Mouse (Mus musculus): ENCODE data around the gene Trir. TPM values are rescaled to one million over a fixed set of nuclear protein-coding genes. Genes with fewer than 3 reads are reported as not detected.

Trir gene
- polyA plus RNA-seq (2012; ENCODE audit: insufficient read depth, insufficient read length, low replicate concordance, missing spikeins), result not detected in 2 replicates

DNA sequence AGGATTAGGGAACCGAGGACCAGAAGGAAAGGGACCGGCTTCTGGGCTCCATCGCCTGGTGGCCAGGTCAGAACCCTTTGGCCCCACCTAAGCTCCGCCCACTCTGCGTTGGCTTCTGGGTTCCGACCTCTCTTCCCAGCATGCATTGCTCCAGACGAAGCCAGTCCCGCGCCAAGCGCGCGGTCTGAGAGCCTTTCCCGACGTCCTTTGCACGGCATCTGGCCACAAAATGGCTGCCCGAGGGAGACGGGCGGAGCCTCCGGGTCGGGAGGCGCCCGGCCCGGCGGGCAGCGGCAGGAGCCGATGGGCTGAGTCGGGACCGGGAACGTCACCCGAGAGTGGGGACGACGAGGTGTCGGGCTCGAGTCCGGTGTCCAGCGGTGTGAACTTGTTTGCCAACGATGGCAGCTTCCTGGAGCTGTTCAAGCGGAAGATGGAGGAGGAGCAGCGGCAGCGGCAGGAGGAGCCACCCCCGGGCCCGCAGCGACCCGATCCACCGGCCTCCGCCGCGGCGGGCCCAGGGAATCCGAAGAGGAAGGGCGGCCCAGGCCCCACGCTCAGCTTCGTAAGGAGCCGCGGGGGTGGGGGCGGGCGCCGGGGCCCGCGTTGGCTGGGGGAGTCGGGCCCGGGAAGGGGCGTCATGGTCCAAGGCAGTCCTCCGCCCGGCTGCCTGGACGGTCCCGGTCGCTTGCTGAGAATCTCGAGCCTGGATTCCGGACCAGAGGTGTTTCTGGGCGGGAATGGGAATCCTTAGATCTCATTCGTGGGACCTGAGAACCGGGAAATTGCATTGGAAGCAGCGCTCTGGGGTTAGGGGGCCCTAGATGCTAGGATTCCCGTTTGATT, at the start of gene Trir:
Trir (plus strand) TSS at position 154 of the 846 bp plus-strand sequence.
- TF ChIP-seq CTCF (IDR thresholded peaks at IDR 0.05; ENCODE audit: insufficient read depth, low read depth, low read length), result peak; percentile 22; the same call in 1 of the 2 replicates
- peak; percentile 97 for TF ChIP-seq POLR2A (IDR thresholded peaks at IDR 0.05; ENCODE audit: insufficient read depth, low read depth, low read length)
- peak within 1 kb of the TSS; percentile 95 for H3K27ac ChIP-seq (ENCODE audit: insufficient read depth, low read depth, low read length)
- WGBS, result under 1% methylated on average over 74 of the region's 75 CpGs
- H3K4me3 ChIP-seq (ENCODE audit: insufficient read depth, low read depth, low read length), result peak within 1 kb of the TSS; percentile 96
- peaks cover 13% of the 10 kb centered on the region for H3K4me1 ChIP-seq (ENCODE audit: control insufficient read depth, insufficient read depth, low read length)

GRCm38 (mm10) chr8:84977435-84978247, 49.0 kb upstream of the Trir start:
- peaks cover 25% of the 10 kb centered on the region for H3K4me1 ChIP-seq (ENCODE audit: control insufficient read depth, insufficient read depth, low read length)
- no peak for TF ChIP-seq CTCF (IDR thresholded peaks at IDR 0.05; ENCODE audit: insufficient read depth, low read depth, low read length)
- TF ChIP-seq POLR2A (IDR thresholded peaks at IDR 0.05; ENCODE audit: insufficient read depth, low read depth, low read length), result no peak
- WGBS, result under 1% methylated on average over 70 of the region's 70 CpGs
- H3K27ac ChIP-seq (ENCODE audit: insufficient read depth, low read depth, low read length), result peak overlapping the region; percentile 92
- peak overlapping the region; percentile 83 for H3K4me3 ChIP-seq (ENCODE audit: insufficient read depth, low read depth, low read length)

DNA sequence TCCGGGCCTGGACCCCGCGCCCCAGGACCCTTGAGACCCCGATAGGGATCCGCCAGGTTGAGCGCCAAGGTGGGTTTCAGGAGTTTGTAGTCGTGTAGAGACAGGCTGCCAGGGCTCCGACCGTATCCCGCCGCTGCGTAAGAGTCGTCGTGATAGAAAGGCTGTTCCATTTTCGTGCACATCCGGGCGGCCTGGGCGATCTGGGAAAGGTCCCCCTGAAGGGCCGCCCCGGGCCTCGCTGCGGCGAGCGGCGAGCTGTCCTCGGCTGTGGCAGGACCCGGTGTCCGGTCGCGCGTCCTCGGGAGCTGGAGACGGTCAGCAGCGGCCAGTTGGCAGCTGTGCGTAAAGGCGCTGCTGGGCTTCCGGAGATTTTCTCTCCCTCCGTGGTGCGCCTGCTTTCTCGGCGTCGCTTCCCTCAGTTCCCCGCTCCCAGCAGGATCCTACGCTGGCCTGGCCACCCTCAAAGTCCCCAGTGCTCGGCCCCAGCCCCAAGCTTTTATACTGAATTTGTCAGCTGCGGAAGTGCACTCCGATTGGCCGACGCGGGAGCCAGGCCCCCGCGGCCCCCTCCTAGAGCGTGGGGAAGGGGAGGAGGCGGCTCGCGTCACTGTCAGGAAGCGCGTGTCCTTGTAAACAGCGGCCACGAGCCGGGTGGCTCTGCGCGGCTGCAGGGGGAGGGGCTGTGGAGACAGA, 48.2 kb upstream of the Trir start, which contains the start of gene Junb:
Junb (minus strand) TSS at position 471 of the 693 bp plus-strand sequence.
- under 1% methylated on average over 63 of the region's 63 CpGs for WGBS
- no peak for TF ChIP-seq CTCF (IDR thresholded peaks at IDR 0.05; ENCODE audit: insufficient read depth, low read depth, low read length)
- TF ChIP-seq POLR2A (IDR thresholded peaks at IDR 0.05; ENCODE audit: insufficient read depth, low read depth, low read length), result peak; percentile 100
- Histone ChIP-seq H3K4me3 (ENCODE audit: insufficient read depth, low read depth, low read length) (peak within 1 kb of the TSS; percentile 83), H3K27ac (ENCODE audit: insufficient read depth, low read depth, low read length) (peak within 1 kb of the TSS; percentile 95), H3K4me1 (ENCODE audit: control insufficient read depth, insufficient read depth, low read length) (peaks cover 25% of the 10 kb centered on the region)

DNA sequence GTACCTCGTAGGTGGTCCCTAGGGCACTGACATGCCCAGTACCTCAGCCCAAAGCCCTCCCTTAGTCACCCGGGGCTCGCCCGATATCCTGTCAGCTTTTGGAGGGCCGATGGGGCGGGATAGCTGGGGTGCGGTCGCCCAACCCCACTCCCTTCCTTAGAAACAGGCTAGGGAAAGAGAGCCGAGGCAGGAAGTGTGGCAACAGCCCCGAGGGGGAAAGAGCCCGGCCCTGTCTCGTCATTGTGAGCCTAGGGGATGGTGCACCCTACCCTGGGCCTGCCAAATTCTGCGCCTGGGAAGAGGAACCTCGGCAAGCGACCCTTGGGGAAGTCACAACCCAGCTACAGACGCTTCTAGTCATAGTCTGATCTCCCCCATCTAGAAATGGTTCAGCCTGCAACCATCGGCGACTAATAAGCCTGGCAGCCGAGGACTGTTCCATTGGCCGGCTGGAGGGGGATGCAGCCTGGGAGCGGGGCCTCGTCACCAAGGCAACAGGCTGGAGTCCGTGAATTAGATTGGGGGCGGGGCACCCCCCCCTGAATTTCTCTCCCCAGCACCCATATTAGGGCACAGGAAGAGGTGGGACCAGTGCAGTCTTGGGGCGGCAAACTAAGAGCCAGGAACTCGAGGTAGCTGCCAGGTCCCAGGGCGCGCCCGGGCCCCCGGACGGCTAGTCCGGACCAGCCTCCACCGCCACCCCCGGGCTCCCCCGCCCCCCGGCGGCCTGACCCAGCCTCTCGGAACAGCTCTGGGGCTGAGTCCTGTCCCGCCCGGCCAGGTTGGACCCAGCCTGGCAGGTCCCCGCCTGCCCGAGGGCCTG, 46.8 kb upstream of the Trir start:
- H3K4me3 ChIP-seq (ENCODE audit: insufficient read depth, low read depth, low read length), result peak overlapping the region; percentile 45
- peaks cover 29% of the 10 kb centered on the region for H3K4me1 ChIP-seq (ENCODE audit: control insufficient read depth, insufficient read depth, low read length)
- 3% methylated on average over 37 of the region's 42 CpGs for WGBS
- TF ChIP-seq CTCF (IDR thresholded peaks at IDR 0.05; ENCODE audit: insufficient read depth, low read depth, low read length), result no peak
- TF ChIP-seq POLR2A (IDR thresholded peaks at IDR 0.05; ENCODE audit: insufficient read depth, low read depth, low read length), result peak; percentile 39; the same call in 1 of the 2 replicates
- H3K27ac ChIP-seq (ENCODE audit: insufficient read depth, low read depth, low read length), result peak overlapping the region; percentile 95

DNA sequence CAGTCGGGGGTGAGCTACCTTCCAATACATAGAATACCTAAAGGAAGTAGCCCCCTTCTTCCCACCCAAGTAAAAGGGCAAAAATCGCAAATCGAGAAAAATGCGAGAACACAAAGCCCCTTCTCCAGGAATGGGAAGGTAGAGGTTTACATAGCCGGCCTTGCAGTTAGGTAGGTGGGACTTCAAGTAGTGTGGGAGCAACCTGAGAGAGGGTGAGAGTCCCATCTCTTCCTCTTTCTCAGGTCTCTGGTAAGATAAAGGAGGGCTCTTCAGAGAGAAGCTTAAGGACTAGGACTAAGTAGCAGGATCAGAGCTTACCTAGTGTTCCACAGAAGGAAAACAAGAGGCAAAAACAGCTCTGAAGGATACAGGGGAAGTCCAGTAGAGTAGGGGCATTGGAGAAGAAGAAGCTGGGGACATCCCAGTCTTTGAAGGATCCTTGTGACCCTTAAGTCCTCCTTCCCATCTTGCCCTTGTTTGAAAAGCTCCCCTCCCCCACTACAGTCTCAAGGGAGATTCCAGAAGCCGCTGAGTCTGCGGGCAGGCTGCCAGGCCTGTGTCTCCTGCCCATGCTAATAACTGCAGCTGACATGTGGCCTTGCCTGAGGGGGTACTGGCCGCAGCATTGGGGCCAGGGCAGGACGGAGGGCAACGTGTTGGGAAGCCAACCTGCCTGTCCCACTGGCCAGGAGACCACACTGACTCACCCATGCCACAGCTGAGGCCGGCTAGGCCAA, 45.8 kb upstream of the Trir start:
- no peak for TF ChIP-seq POLR2A (IDR thresholded peaks at IDR 0.05; ENCODE audit: insufficient read depth, low read depth, low read length)
- TF ChIP-seq CTCF (IDR thresholded peaks at IDR 0.05; ENCODE audit: insufficient read depth, low read depth, low read length), result no peak
- WGBS, result 38% methylated on average over 11 of the region's 11 CpGs
- Histone ChIP-seq H3K4me1 (ENCODE audit: control insufficient read depth, insufficient read depth, low read length) (peaks cover 37% of the 10 kb centered on the region), H3K27ac (ENCODE audit: insufficient read depth, low read depth, low read length) (peak overlapping the region; percentile 4; the same call in 1 of the 2 replicates), H3K4me3 (ENCODE audit: insufficient read depth, low read depth, low read length) (no peak overlapping the region)

DNA sequence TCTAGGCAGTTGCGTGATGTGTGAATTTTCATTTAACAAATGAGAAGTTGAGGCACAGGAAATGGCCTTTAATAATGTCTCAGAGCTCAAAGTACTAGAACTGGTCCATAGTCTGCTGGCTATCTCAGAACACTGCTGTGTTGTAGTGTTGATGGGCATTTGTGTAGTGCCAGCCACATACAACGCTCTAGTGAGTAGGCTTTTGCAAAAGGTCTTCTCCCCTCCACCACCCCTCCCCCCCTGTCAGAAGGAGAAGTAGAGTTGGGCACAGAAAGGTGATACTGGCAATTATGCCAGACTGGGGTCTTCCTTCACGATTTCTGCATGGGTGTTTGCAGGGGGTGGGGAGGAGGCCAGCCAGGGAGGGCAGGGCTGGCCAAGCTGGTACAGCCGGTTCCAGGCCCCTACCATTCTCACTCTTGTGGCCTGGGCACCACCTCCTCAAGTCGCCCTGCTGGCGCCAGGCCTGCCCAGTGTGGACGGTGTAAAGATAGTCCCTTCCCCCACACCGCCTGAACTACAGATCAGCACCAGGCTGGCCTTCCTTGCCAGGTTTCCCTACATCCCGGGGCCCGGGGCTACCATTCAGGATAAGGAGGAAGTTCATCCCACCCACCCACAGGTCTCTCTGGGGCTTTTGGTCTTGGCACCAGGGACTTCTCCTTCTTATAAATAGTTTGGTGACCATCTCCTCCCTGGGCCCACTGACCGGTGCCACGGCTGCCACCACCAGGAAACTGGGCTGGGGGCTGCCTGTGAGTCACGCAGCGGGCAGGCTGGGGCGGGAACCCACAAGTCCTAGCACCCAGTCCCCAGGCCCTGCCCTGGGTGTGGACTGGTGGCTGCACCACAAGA, 44.8 kb upstream of the Trir start:
- no peak overlapping the region for H3K27ac ChIP-seq (ENCODE audit: insufficient read depth, low read depth, low read length)
- no peak for TF ChIP-seq POLR2A (IDR thresholded peaks at IDR 0.05; ENCODE audit: insufficient read depth, low read depth, low read length)
- TF ChIP-seq CTCF (IDR thresholded peaks at IDR 0.05; ENCODE audit: insufficient read depth, low read depth, low read length), result no peak
- no peak overlapping the region for H3K4me3 ChIP-seq (ENCODE audit: insufficient read depth, low read depth, low read length)
- 80% methylated on average over 15 of the region's 15 CpGs for WGBS
- peaks cover 32% of the 10 kb centered on the region for H3K4me1 ChIP-seq (ENCODE audit: control insufficient read depth, insufficient read depth, low read length)

Measured in olfactory bulb, adult 2 months (tissue).